Mouse (Mus musculus) liver, postnatal 0 days (tissue): ENCODE measurements around the gene Lypd6b.

Experiments used
- CTCF ChIP-seq: sonication (generic); IDR thresholded peaks from 2 replicates; pipeline ENCODE4 v1.5.1; 2016; ENCODE audit warnings: antibody characterized with exemption, low read depth
- EP300 ChIP-seq: IDR thresholded peaks from 2 replicates; pipeline ENCODE4 v1.6.1; 2016; ENCODE audit warnings: antibody characterized with exemption, low read depth, mild to moderate bottlenecking

GRCm38 (mm10) chr2:49997216-49997615 lies 209.7 kb downstream of the Lypd6b start:
- TF ChIP-seq CTCF (no peak), EP300 (no peak)
